Mouse (Mus musculus) forebrain, embryonic 16.5 days (tissue): ENCODE measurements around the gene Gm37240. TPM values are rescaled to one million over a fixed set of nuclear protein-coding genes. Genes with fewer than 3 reads are reported as not detected.
"Not testable (repeated sequence)": the region's sequence is repeated elsewhere in the genome, so short reads cannot be mapped to it uniquely, and the experiment has no call there.

Experiments used
- ATAC-seq: fragments of 200-750 bp; cut with Nextera tagmentation; 2 replicates; pipeline ENCODE4 v1.8.0; 2017; ENCODE audit warnings: mild to moderate bottlenecking, moderate library complexity
- H3K27ac ChIP-seq: fragments of 300-500 bp; sonication (generic); 2 replicates; pipeline ENCODE4 v1.5.1; 2014; ENCODE audit warnings: low read length, control low read depth
- H3K27me3 ChIP-seq: fragments of 300-500 bp; sonication (generic); replicated peaks from 2 replicates; pipeline ENCODE4 v1.6.1; 2014; ENCODE audit warnings: low read length; ENCODE audit not compliant: control insufficient read depth, insufficient read depth
- H3K36me3 ChIP-seq: fragments of 300-500 bp; sonication (generic); 2 replicates; pipeline ENCODE4 v1.6.1; 2014; ENCODE audit not compliant: control insufficient read depth, insufficient read depth
- H3K4me1 ChIP-seq: fragments of 300-500 bp; sonication (generic); replicated peaks from 2 replicates; pipeline ENCODE4 v1.6.1; 2014; ENCODE audit warnings: low read length; ENCODE audit not compliant: control insufficient read depth, insufficient read depth
- H3K4me2 ChIP-seq: fragments of 300-500 bp; sonication (generic); 2 replicates; pipeline ENCODE4 v1.6.1; 2014; ENCODE audit warnings: mild to moderate bottlenecking, low read length, control low read depth
- H3K4me3 ChIP-seq: fragments of 300-500 bp; sonication (generic); replicated peaks from 2 replicates; pipeline ENCODE4 v1.5.1; 2014; ENCODE audit warnings: mild to moderate bottlenecking, low read length, control low read depth
- H3K9ac ChIP-seq: fragments of 300-500 bp; sonication (generic); replicated peaks from 2 replicates; pipeline ENCODE4 v1.6.1; 2014; ENCODE audit warnings: low read depth, low read length, control low read depth
- H3K9me3 ChIP-seq: fragments of 300-500 bp; sonication (generic); 2 replicates; pipeline ENCODE4 v1.6.1; 2016; ENCODE audit warnings: low read length; ENCODE audit not compliant: control insufficient read depth
- WGBS: fragments of 180-500 bp; shearing (Covaris S2); extraction: QIAGEN DNeasy Blood & Tissue Kit; methylation state at CpG from one replicate; pipeline ENCODE4 v1.1.7; 2014; 5-methylcytosine and 5-hydroxymethylcytosine counted together
- polyA plus RNA-seq: library from polyadenylated mRNA; unstranded; fragments of >200 nt; fragmentation: Nextera tagmentation; extraction: Ambion mirVana; gene quantifications from 2 replicates; pipeline ENCODE4 v1.2.1, GENCODE M21; 2015

Gm37240 gene
- polyA plus RNA-seq, 1 experiment from 2014 or later: 1.6 TPM

GRCm38 (mm10) chr3:84866866-84867265 lies 1020.5 kb downstream of the Gm37240 start:
- no peak for ATAC-seq
- H3K27me3 ChIP-seq: no peaks in the 10 kb centered on the region
- no peaks in the 10 kb centered on the region for H3K36me3 ChIP-seq
- no peak overlapping the region for H3K4me2 ChIP-seq
- H3K27ac ChIP-seq: no peak overlapping the region
- 85% methylated on average over 4 of the region's 4 CpGs for WGBS
- no peaks in the 10 kb centered on the region for H3K9me3 ChIP-seq
- H3K4me3 ChIP-seq: no peak overlapping the region
- H3K4me1 ChIP-seq: peaks cover 6% of the 10 kb centered on the region
- H3K9ac ChIP-seq: no peak overlapping the region

GRCm38 (mm10) chr3:84865684-84866083 lies 1021.6 kb downstream of the Gm37240 start:
- Histone ChIP-seq H3K27ac (no peak overlapping the region), H3K9me3 (no peaks in the 10 kb centered on the region), H3K4me2 (no peak overlapping the region), H3K4me1 (peaks cover 6% of the 10 kb centered on the region), H3K36me3 (no peaks in the 10 kb centered on the region), H3K9ac (no peak overlapping the region), H3K4me3 (no peak overlapping the region), H3K27me3 (no peaks in the 10 kb centered on the region)
- no peak for ATAC-seq
- 67% methylated on average over 3 of the region's 3 CpGs for WGBS

- not testable (repeated sequence) for H3K27me3 ChIP-seq, H3K9ac ChIP-seq, H3K4me2 ChIP-seq, H3K4me3 ChIP-seq, H3K36me3 ChIP-seq, H3K27ac ChIP-seq, ATAC-seq, H3K9me3 ChIP-seq, H3K4me1 ChIP-seq
- WGBS: 97% methylated on average over 3 of the region's 3 CpGs
These were observed 1025.5 kb downstream of the Gm37240 start for GRCm38 (mm10) chr3:84861817-84862216.

GRCm38 (mm10) chr3:84860669-84861068 lies 1026.6 kb downstream of the Gm37240 start:
- H3K4me3 ChIP-seq: no peak overlapping the region
- no peak overlapping the region for H3K9ac ChIP-seq
- H3K36me3 ChIP-seq: no peaks in the 10 kb centered on the region
- no peak overlapping the region for H3K4me2 ChIP-seq
- no peak overlapping the region for H3K27ac ChIP-seq
- no peaks in the 10 kb centered on the region for H3K4me1 ChIP-seq
- no peaks in the 10 kb centered on the region for H3K9me3 ChIP-seq
- H3K27me3 ChIP-seq: no peaks in the 10 kb centered on the region
- WGBS: 91% methylated on average over 1 of the region's 1 CpGs
- no peak for ATAC-seq

GRCm38 (mm10) chr3:84854440-84854839 lies 1032.9 kb downstream of the Gm37240 start:
- Histone ChIP-seq H3K4me2 (no peak overlapping the region), H3K4me1 (no peaks in the 10 kb centered on the region), H3K27ac (no peak overlapping the region), H3K36me3 (no peaks in the 10 kb centered on the region), H3K4me3 (no peak overlapping the region), H3K9me3 (no peaks in the 10 kb centered on the region), H3K9ac (no peak overlapping the region), H3K27me3 (no peaks in the 10 kb centered on the region)
- no peak for ATAC-seq
- WGBS: 79% methylated on average over 1 of the region's 1 CpGs

- WGBS: 92% methylated on average over 7 of the region's 7 CpGs
- Histone ChIP-seq H3K4me2 (no peak overlapping the region), H3K36me3 (no peaks in the 10 kb centered on the region), H3K4me1 (no peaks in the 10 kb centered on the region), H3K27me3 (no peaks in the 10 kb centered on the region), H3K27ac (no peak overlapping the region), H3K9me3 (no peaks in the 10 kb centered on the region), H3K4me3 (no peak overlapping the region), H3K9ac (no peak overlapping the region)
- ATAC-seq: no peak
These were observed 1034.4 kb downstream of the Gm37240 start for GRCm38 (mm10) chr3:84852877-84853276.

GRCm38 (mm10) chr3:84851801-84852200 lies 1035.5 kb downstream of the Gm37240 start:
- Histone ChIP-seq H3K27me3 (no peaks in the 10 kb centered on the region), H3K27ac (no peak overlapping the region), H3K9me3 (no peaks in the 10 kb centered on the region), H3K4me2 (no peak overlapping the region), H3K9ac (no peak overlapping the region), H3K36me3 (no peaks in the 10 kb centered on the region), H3K4me1 (no peaks in the 10 kb centered on the region), H3K4me3 (no peak overlapping the region)
- ATAC-seq: no peak
- WGBS: 37% methylated on average over 1 of the region's 1 CpGs

- Histone ChIP-seq H3K4me3 (no peak overlapping the region), H3K9me3 (no peaks in the 10 kb centered on the region), H3K4me1 (no peaks in the 10 kb centered on the region), H3K9ac (no peak overlapping the region), H3K27ac (no peak overlapping the region), H3K4me2 (no peak overlapping the region), H3K36me3 (no peaks in the 10 kb centered on the region), H3K27me3 (no peaks in the 10 kb centered on the region)
- ATAC-seq: no peak
- 94% methylated on average over 1 of the region's 1 CpGs for WGBS
These were observed 1036.9 kb downstream of the Gm37240 start for GRCm38 (mm10) chr3:84850418-84850817.

GRCm38 (mm10) chr3:84848798-84849197 lies 1038.5 kb downstream of the Gm37240 start:
- no peak for ATAC-seq
- H3K27me3 ChIP-seq: no peaks in the 10 kb centered on the region
- no peak overlapping the region for H3K4me2 ChIP-seq
- H3K9ac ChIP-seq: no peak overlapping the region
- H3K4me1 ChIP-seq: no peaks in the 10 kb centered on the region
- H3K9me3 ChIP-seq: no peaks in the 10 kb centered on the region
- H3K4me3 ChIP-seq: no peak overlapping the region
- no peaks in the 10 kb centered on the region for H3K36me3 ChIP-seq
- 87% methylated on average over 4 of the region's 4 CpGs for WGBS
- H3K27ac ChIP-seq: no peak overlapping the region

- Histone ChIP-seq H3K4me1 (no peaks in the 10 kb centered on the region), H3K36me3 (no peaks in the 10 kb centered on the region), H3K9me3 (no peaks in the 10 kb centered on the region), H3K27ac (no peak overlapping the region), H3K4me3 (no peak overlapping the region), H3K4me2 (no peak overlapping the region), H3K9ac (no peak overlapping the region), H3K27me3 (no peaks in the 10 kb centered on the region)
- ATAC-seq: no peak
- WGBS: 28% methylated on average over 1 of the region's 1 CpGs
These were observed 1043.7 kb downstream of the Gm37240 start for GRCm38 (mm10) chr3:84843594-84843993.
